Mouse (Mus musculus) layer of hippocampus, adult 18-20 months (tissue): ENCODE measurements at regions not wholly inside any gene's neighbourhood (a gene's known extent, or its start where the extent isn't known, plus 50 kb on each side); places are given as distances from the start of the nearest gene placed in this dataset.

Experiments
- DNase-seq, 2 experiments: peaks; one replicate each; pipeline ENCODE4 v3.0.0; 2022; ENCODE audit warnings: low spot score in 2 of 2

- DNase-seq, result no peak
Measured at GRCm38 (mm10) chr16:45033268-45033667, 59.9 kb upstream of the Ccdc80 start.

- no peak for DNase-seq
Measured at GRCm38 (mm10) chr16:45034401-45034800, 58.8 kb upstream of the Ccdc80 start.

GRCm38 (mm10) chr16:45036806-45037520 lies 56.2 kb upstream of the Ccdc80 start:
- peak in 1 of 2 experiments; percentile 5 for DNase-seq

GRCm38 (mm10) chr16:45037521-45037888 lies 55.7 kb upstream of the Ccdc80 start:
- DNase-seq, result no peak

- no peak for DNase-seq
Measured at GRCm38 (mm10) chr16:45038261-45039036, 54.8 kb upstream of the Ccdc80 start.
